Mouse (Mus musculus): ENCODE results near the gene Mras.
A peak's percentile ranks its signal among the peaks of the same experiment; 100 is the strongest.

Gene Mras

GRCm38 (mm10) chr9:99411785-99412184 is 25.4 kb downstream of the Mras start:
- DNase-seq (ENCODE audit: low spot score in 2 of 2), result no peak

DNA sequence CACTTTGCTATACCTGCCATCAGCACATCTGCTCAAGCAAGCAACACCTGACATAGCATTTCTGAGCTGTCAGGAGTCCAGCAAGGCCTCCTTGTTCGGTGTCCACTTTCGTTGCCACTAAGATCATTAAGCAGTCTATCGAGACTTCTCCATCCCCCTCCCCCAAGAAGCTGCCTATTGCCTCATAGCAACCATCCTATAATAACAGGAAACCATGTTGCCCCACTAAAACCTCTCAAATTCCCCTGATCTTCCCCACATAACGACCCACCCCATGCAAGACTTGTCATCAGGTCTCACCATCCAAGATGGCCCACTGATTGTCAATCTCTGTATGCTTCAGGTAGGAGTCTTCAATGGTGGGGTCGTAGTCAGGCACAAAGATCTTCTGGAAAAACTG is 26.1 kb downstream of the Mras start:
- DNase-seq (ENCODE audit: low spot score in 2 of 2), result no peak

GRCm38 (mm10) chr9:99409280-99409679 is 27.9 kb downstream of the Mras start:
- no peak for DNase-seq (ENCODE audit: low spot score in 2 of 2)

GRCm38 (mm10) chr9:99401288-99401974 is 35.8 kb downstream of the Mras start:
- no peak for DNase-seq (ENCODE audit: low spot score in 2 of 2)

DNA sequence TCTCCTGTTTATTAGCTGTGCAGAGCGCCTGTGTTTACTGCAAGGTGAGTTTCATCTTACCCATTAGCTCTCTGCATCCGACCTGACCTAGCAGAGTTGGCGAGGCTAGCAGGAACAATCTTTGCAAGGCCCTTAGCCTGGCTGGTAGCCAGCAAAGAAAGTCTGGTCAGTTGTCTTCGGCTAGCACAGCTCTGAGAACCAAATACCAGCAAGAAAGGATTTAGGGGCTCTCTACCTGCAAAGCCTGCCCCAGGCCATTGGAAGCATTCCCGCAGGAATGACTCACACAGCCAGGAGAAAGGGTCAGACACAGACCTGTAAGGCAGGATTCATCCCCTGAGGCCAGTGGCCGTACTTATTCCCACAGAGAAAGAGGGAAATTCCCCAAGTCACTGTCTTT is 36.4 kb downstream of the Mras start:
- DNase-seq (ENCODE audit: low spot score in 2 of 2), result no peak

DNA sequence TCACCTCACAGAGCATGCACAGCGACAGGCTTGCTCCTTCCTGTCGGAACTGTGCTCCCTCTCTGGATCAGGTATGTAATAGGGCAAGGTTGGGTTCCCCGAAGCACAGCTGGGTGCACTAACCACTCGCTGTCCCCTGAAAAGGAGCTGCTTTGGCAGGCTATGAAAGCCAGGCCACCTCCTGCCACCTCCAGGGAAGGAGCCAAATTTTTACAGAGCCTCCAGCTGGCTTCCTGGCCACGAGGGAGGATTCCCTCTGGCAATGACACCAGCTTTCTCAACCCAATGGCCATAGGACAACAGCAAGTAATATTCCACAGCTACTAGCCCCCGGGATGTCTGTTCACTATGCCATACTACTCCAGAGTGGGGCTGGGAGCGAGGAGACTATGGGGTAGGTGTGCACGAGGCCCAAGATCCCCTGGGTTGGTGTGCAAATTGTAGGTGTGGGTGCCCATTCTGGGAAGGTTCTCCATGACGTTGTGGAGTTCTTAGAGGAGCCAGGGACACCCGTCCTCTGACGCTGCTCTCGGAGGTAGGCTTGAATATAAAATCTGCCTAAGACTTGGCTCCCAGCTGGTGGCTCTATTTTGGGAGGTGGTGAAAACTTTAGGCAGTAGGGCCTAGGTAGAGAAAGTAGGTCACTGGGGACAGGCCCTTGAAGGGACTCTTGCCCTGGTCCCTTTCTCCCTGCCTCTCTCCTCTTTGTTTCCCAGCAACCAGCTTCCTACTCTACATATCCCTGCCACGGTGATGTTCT is 39.9 kb downstream of the Mras start:
- no peak for DNase-seq (ENCODE audit: low spot score in 2 of 2)

- DNase-seq (ENCODE audit: low spot score in 2 of 2), result no peak
Observed at GRCm38 (mm10) chr9:99394366-99394765, 42.8 kb downstream of the Mras start.

- DNase-seq (ENCODE audit: low spot score in 2 of 2), result no peak
Observed at GRCm38 (mm10) chr9:99393146-99393545, 44.0 kb downstream of the Mras start.

DNA sequence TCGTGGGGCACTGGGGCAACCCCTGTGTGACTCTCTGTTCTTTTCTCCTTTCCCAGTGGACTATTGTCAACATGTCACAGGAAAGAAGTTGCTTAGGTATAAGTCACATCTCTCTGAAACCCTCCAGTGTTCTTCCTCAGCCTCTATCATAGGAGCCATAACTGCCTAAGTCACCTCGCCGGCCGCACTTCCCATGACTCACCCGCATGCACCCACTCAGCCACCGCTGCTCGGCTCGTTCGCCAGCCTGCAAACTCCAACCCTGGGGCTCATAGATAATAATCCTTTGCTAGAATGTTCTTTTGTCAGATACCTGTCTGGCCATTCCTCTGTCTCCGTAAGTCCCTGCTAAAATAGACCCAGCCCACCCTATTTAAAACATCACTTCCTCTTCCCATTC is 45.6 kb downstream of the Mras start:
- DNase-seq (ENCODE audit: low spot score in 2 of 2), result no peak

GRCm38 (mm10) chr9:99390716-99391115 is 46.5 kb downstream of the Mras start:
- no peak for DNase-seq (ENCODE audit: low spot score in 2 of 2)

- no peak for DNase-seq (ENCODE audit: low spot score in 2 of 2)
Observed at GRCm38 (mm10) chr9:99390201-99390600, 47.0 kb downstream of the Mras start.

DNA sequence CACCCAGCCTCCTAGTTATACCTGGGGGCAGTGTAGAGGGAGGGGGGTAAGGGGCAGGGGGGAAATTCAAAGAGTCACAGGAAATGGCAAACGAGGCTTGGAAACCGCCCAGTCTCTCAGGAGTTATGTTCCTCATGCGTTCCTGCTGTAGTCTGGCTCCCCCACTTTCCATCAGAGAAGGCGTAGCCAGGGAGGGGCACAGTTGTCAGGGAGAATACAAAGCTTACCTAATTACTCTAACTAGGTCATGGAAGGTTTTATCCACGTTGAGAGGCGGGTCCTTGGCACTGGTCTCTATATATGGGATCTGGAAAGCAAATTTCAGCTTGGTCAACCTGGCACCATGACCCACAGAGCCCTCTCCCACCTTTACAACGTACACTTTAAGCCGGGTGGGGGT is 47.7 kb downstream of the Mras start:
- DNase-seq (ENCODE audit: low spot score in 2 of 2), result no peak

- no peak for DNase-seq (ENCODE audit: low spot score in 2 of 2)
Observed at GRCm38 (mm10) chr9:99388856-99389255, 48.3 kb downstream of the Mras start.

DNA sequence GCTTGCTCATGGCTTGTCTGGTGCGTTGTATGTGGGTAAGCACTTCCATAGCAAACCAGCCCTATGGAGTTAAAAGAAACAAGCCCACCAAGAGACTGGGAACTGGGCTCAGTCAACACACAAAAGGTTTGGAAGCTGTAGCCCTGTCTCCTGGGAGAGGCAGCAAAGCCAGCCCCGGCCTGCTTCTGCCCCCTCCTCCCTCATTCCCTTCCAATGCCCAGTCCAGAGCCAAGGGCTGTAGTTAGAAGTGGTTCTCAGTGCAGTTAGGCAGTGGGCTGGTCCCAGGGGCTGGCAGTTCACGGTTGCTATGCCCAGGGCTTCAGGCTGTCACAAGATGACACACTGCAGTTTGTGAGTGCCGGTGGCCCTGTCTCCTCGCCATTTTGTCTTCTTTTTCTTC is 49.1 kb downstream of the Mras start:
- DNase-seq (ENCODE audit: low spot score in 2 of 2), result no peak

- no peak for DNase-seq (ENCODE audit: low spot score in 2 of 2)
Observed at GRCm38 (mm10) chr9:99382556-99382955, 54.6 kb downstream of the Mras start.

DNA sequence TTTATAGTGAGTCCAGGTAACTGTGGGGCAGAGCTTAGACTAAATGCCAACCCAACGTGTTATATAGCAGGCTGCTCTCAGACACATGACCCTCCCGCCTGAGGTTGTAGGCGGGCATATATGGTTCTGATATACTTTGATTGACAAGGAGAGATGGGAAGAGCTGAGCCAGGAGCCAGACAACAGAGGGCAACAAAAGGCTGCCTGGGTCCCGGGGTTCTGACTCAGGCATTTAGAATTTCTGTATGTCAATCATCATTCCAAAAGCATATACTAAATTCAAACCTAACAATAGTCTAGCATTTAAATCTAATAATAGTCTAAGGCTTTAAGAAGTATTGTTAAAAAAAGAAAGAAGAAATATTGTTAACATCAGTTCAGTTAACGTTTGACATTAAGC is 58.0 kb downstream of the Mras start:
- no peak for DNase-seq (ENCODE audit: low spot score in 2 of 2)

GRCm38 (mm10) chr9:99376591-99377418 is 60.4 kb downstream of the Mras start:
- peak in 1 of 2 experiments; percentile 45 for DNase-seq (ENCODE audit: low spot score in 2 of 2)

DNA sequence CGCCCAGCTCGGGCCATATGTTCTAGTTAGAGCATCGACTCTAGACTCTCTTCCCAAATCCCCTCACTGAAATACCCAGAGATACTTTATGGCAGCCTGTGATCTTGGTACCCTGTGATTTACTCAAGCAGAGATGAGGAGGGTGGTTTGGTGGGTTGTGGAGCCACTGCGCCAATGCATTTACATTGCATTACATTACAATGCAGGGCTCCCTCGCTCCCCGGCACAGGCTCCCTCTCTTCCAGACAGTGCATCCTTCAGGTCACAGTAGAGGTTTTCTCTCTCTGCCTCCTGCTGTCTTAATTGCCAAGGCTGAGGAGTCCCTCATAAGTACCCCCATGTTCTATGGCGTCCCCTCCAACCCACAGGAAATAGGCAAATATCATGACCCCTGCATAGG is 68.8 kb downstream of the Mras start:
- DNase-seq (ENCODE audit: low spot score in 2 of 2), result no peak

DNA sequence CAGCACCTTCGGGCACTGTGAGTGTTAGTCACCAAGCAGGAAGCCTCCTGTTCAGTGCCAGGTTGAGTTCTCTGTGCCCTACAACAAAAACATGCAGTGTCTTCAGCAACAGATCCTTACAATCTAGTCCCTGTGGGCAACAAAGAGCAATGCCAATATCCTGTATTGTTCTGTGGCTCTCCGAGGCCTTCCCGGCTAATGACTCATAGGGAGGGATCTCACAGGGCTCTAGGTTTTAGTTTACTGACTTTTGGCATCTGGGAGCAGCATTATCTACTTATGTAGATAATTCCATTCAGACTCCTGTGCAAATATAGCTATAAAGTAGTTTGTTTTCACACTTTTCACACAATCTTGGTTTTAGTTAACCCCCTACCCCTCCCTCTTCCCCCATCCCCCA is 71.3 kb downstream of the Mras start:
- DNase-seq (ENCODE audit: low spot score in 2 of 2), result no peak

DNA sequence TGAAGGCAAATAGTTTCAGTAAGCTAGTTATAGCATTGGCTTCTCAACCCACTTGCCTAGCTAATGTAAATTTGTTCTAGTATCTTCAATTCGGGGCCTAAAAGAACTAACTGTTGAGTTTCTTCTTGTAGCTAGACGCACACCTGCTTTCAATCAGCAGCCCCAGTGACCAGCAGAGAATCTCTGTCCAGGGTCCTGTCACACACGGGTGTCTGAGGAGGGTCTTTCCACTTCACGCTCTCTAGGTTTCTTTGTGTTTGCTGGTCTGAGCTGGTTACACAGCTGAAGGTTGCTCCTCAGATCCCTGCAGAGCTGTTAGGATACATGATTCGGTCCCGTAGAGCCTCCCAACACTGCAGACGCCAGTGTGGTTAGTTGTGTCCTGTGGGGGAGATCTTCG is 74.1 kb downstream of the Mras start:
- DNase-seq (ENCODE audit: low spot score in 2 of 2), result no peak

DNA sequence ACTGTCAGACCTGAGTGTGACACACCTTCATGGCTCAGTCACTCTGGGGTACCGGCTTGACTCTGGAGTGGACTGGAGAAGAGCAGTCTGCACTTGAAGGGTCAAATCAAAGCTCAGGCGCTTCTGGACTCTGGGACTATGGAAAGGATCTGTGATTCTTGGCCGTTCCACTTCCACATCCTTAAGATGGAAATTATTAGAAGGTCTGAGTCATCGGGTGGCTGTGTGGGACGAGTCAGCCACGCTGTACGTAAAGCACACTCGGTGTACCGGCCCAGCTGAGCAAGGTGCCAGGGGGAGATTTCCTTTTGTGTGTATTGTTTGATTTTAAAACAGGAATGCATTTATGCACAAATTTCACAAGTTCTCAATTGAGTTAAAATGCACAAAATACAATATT is 75.2 kb downstream of the Mras start:
- DNase-seq (ENCODE audit: low spot score in 2 of 2), result no peak

DNA sequence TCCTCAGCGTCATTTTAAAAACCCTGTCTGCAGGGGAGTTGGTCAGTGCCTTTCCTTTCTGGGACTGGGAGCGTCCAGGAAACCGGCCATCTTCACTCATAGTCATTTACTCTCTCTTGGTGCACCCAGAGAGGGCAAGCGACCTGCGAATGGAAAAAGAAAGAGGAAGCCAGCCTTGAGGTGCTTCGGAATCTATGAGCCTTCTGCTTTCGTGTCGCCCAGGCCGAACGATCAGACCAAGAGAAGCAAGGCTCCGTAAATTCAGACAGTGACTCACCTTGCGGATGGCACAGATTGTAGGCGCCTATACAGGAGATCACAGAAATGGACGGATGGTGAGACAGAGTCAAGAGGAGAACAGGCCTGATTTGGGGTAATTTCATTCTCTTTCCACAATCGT is 78.2 kb downstream of the Mras start:
- DNase-seq (ENCODE audit: low spot score in 2 of 2), result no peak

All from thymus, postnatal 10 days (tissue).